18 mouse cellular contexts compared by ENCODE assay signal in the genomic region with DNA sequence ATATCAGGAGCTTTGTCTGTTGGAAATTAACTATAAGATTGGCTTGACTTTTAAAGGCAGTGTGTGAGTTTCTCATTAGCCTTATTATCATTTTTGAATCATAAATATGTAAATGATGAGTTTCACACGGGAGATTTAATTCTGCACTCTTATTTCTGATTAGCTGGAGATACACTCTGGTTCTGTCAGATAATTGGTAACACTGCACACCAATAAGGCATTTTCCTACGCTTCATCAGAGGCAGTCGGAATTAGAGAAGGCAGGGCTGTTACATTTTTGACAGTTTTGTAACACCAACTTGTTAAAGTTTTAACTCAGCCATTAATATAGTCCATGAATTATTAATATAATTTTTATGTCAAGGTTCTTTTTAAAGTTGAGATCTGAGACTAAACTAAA.
"Had no signal": no experiment of that assay in that cellular context is flagged by ENCODE, and none has a peak within 500 bp of the region (broad histone marks: within the 10 kb centered on the region; RNA-seq: fewer than 3 reads in every experiment).

No protein-coding gene starts in this region.

- ATAC-seq: intestine, embryonic 16.5 days; liver, postnatal 0 days; lung, postnatal 0 days had no signal

- H3K9ac ChIP-seq: limb, embryonic 12.5 days; limb, embryonic 15.5 days; liver, embryonic 14.5 days; liver, postnatal 0 days; lung, embryonic 14.5 days; midbrain, embryonic 12.5 days had no signal

- H3K4me1 ChIP-seq: limb, embryonic 12.5 days; limb, embryonic 15.5 days; megakaryocyte, embryonic 14.5 days; midbrain, embryonic 12.5 days had no signal

- H3K9me3 ChIP-seq: limb, embryonic 12.5 days; limb, embryonic 15.5 days; megakaryocyte, embryonic 14.5 days; midbrain, embryonic 12.5 days had no signal

- DNase-seq: kidney, adult 18-20 months; kidney, adult 9 months; kidney, postnatal 14 days; kidney, postnatal 4 days; left cerebral cortex, postnatal 4 days; liver, postnatal 0 days; lung, embryonic 14.5 days; thymus, adult 18-20 months; thymus, postnatal 25 days had no signal

- H3K27me3 ChIP-seq: limb, embryonic 12.5 days; limb, embryonic 15.5 days; megakaryocyte, embryonic 14.5 days; midbrain, embryonic 12.5 days had no signal

- H3K36me3 ChIP-seq: limb, embryonic 12.5 days; limb, embryonic 15.5 days; midbrain, embryonic 12.5 days had no signal

- H3K4me2 ChIP-seq: limb, embryonic 12.5 days; limb, embryonic 15.5 days; liver, embryonic 11.5 days; lung, embryonic 14.5 days; midbrain, embryonic 12.5 days had no signal

- H3K4me3 ChIP-seq: limb, embryonic 12.5 days; limb, embryonic 15.5 days; megakaryocyte, embryonic 14.5 days; midbrain, embryonic 12.5 days had no signal

- H3K27ac ChIP-seq: limb, embryonic 12.5 days; limb, embryonic 15.5 days; liver, embryonic 14.5 days; macrophage; midbrain, embryonic 12.5 days had no signal
